Mouse (Mus musculus) cerebellum, postnatal 25 days (tissue): ENCODE measurements around the gene Hap1.
A peak's percentile ranks its signal among the peaks of the same experiment; 100 is the strongest.
"Not testable (repeated sequence)": the region's sequence is repeated elsewhere in the genome, so short reads cannot be mapped to it uniquely, and the experiment has no call there.

Source experiments
- DNase-seq, 2 experiments: peaks; one replicate each; pipeline ENCODE4 v3.0.0; 2021; ENCODE audit warnings: mixed read lengths in 2 of 2

The Hap1 gene

GRCm38 (mm10) chr11:100355151-100355951 lies 577 bp downstream of the Hap1 start:
- peak; percentile 45 to 65 for DNase-seq

- peak; percentile 57 to 70 for DNase-seq
Measured at GRCm38 (mm10) chr11:100352076-100352857, 3.7 kb downstream of the Hap1 start.

GRCm38 (mm10) chr11:100344269-100344668 lies 11.7 kb downstream of the Hap1 start:
- DNase-seq, result no peak

- DNase-seq, result no peak
Measured at GRCm38 (mm10) chr11:100335731-100336130, 20.2 kb downstream of the Hap1 start.

GRCm38 (mm10) chr11:100333944-100334457 lies 21.9 kb downstream of the Hap1 start, which contains the start of gene Gast:
Gast (plus strand) TSS chr11:100334407.
- no peak for DNase-seq

- no peak for DNase-seq
Measured at GRCm38 (mm10) chr11:100332766-100333515, 23.0 kb downstream of the Hap1 start.

GRCm38 (mm10) chr11:100330816-100331375 lies 25.0 kb downstream of the Hap1 start:
- not testable (repeated sequence) for DNase-seq

- no peak for DNase-seq
Measured at GRCm38 (mm10) chr11:100330235-100330634, 25.7 kb downstream of the Hap1 start.

GRCm38 (mm10) chr11:100327761-100328160 lies 28.2 kb downstream of the Hap1 start:
- no peak for DNase-seq

- no peak for DNase-seq
Measured at GRCm38 (mm10) chr11:100327316-100327715, 28.6 kb downstream of the Hap1 start.

- no peak for DNase-seq
Measured at GRCm38 (mm10) chr11:100325062-100325629, 30.8 kb downstream of the Hap1 start.

GRCm38 (mm10) chr11:100323578-100323977 lies 32.4 kb downstream of the Hap1 start:
- peak; percentile 32 to 72 for DNase-seq

- no peak for DNase-seq
Measured at GRCm38 (mm10) chr11:100322591-100323258, 33.2 kb downstream of the Hap1 start.

GRCm38 (mm10) chr11:100321479-100322305 lies 34.2 kb downstream of the Hap1 start:
- DNase-seq, result peak in 1 of 2 experiments; percentile 29

GRCm38 (mm10) chr11:100320701-100321410 lies 35.1 kb downstream of the Hap1 start:
- DNase-seq, result not testable (repeated sequence)

GRCm38 (mm10) chr11:100320172-100320630 lies 35.7 kb downstream of the Hap1 start:
- DNase-seq, result peak; percentile 94 to 97

GRCm38 (mm10) chr11:100319492-100320171 lies 36.3 kb downstream of the Hap1 start, which contains the start of gene Eif1:
Eif1 (plus strand) TSS chr11:100319885.
- peak; percentile 100 for DNase-seq

- peak; percentile 24 to 31 for DNase-seq
Measured at GRCm38 (mm10) chr11:100318529-100319451, 37.1 kb downstream of the Hap1 start.
